Mouse (Mus musculus) heart, postnatal 4 days (tissue): ENCODE measurements around the gene Plk1. TPM values are rescaled to one million over a fixed set of nuclear protein-coding genes. Genes with fewer than 3 reads are reported as not detected.

Experiments used
- DNase-seq: peaks from one replicate; pipeline ENCODE4 v3.0.0; 2021
- total RNA-seq, 2 experiments: library from RNA; stranded (reverse); gene quantifications; 2 replicates each; pipeline ENCODE4 v1.2.3; 2021

The Plk1 gene
- total RNA-seq, 2 experiments from 2014 or later, result 36.0 to 42.6 TPM

- no peak for DNase-seq
Measured at GRCm38 (mm10) chr7:122196771-122197170, 37.5 kb downstream of the Plk1 start.

GRCm38 (mm10) chr7:122197306-122197705 lies 38.1 kb downstream of the Plk1 start:
- DNase-seq, result peak; percentile 58

GRCm38 (mm10) chr7:122199296-122199695 lies 40.1 kb downstream of the Plk1 start:
- DNase-seq, result peak; percentile 24

- DNase-seq, result no peak
Measured at GRCm38 (mm10) chr7:122203936-122204335, 44.7 kb downstream of the Plk1 start.

- no peak for DNase-seq
Measured at GRCm38 (mm10) chr7:122206121-122206520, 46.9 kb downstream of the Plk1 start.

- DNase-seq, result no peak
Measured at GRCm38 (mm10) chr7:122208276-122209021, 49.2 kb downstream of the Plk1 start.

GRCm38 (mm10) chr7:122219315-122219801 lies 60.1 kb downstream of the Plk1 start, which contains the start of gene Chp2:
Chp2 (plus strand) TSS chr7:122219496.
- peak; percentile 26 for DNase-seq

Other genes starting within 250 kb of the Plk1 start
- 10 to 100 TPM; 15.9 to 16.0 TPM for gene Cog7, start 177.7 kb upstream of the Plk1 start, total RNA-seq
- 10 to 100 TPM; 52.1 to 52.8 TPM for gene Gga2, start 138.2 kb upstream of the Plk1 start, total RNA-seq
- 10 to 100 TPM; 49.1 to 51.0 TPM for gene Ubfd1, start 92.3 kb upstream of the Plk1 start, total RNA-seq
- gene Ears2, start 92.2 kb upstream of the Plk1 start, total RNA-seq, result 10 to 100 TPM; 30.4 to 32.3 TPM
- 1,000 to 10,000 TPM; 1,113 to 1,195 TPM for gene Ndufab1, start 57.6 kb upstream of the Plk1 start, total RNA-seq
- 1 to 10 TPM; 4.0 to 4.2 TPM for gene Palb2, start 26.5 kb upstream of the Plk1 start, total RNA-seq
- gene Dctn5, start 26.4 kb upstream of the Plk1 start, total RNA-seq, result 10 to 100 TPM; 35.1 to 36.2 TPM
- gene Ern2, start 26.8 kb downstream of the Plk1 start, total RNA-seq, result not detected
- 1 to 10 TPM; 1.3 to 1.9 TPM for gene Chp2, start 60.1 kb downstream of the Plk1 start, total RNA-seq
- 1 to 10 TPM; 2.1 to 3.0 TPM for gene Prkcb, start 129.3 kb downstream of the Plk1 start, total RNA-seq